Mouse (Mus musculus): Measurements from ENCODE around the gene Lyrm9.

Gene Lyrm9

DNA sequence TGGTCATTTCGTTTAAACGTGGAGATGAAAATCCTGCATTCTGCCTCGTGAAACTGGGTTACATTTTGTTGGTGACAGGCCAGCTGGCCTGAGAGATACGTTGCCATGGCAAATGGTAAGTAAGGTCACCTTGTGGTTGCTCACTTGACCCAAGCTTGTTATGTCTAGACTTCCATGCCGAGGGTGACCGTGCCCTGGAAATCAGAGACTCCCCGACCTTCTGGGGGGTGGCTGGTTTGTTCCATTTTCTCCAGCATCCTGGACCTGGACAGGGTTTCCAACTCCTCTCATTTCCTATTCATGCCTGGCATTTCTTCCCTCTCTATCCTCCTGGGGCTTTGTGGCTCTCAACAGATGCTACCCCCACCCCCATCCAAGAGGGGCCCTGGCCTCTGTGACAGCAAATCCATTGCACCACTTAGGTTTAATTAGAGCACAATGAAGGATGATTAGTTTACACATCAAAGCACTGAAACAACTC lies 11.9 kb upstream of the Lyrm9 start:
- DNase-seq (ENCODE audit: low spot score in 2 of 2), result no peak

DNA sequence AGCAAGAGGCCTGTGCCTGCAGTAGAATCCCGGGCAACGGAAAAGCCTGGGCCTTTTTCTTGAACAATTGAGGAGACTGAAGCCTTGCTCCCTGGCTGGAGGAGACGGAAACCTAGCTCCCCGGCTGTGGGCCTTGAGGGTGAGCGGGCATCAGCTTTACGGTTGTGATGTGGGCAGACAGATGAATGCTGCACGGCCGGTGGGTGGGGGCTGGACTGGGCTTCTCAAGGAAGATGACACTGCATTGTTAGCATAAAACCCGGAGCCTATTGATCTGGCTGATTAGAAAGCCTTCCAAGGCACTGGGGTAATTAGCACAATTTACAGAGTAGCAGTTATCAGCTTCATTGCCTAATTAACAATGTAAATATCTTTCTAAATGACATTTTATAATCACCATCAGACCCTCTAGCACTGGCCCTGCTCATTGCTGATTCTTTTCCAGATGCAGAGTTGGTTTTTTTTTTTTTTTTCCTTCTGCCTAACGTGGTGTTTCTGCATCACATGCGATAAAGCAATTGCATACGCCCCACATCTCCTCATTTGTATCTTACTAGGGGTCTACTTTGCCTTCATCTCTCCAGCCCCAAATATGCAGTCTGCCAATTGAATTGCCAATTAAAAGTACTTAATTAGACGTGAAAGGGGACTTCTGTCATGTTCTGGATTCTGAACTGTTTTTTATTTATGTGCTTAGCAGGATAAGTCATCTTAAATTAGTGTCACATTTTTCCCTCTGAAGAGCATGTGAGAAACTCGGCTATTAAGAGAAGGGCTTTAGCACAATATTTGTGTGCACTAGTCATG lies 10.2 kb upstream of the Lyrm9 start:
- no peak for DNase-seq (ENCODE audit: low spot score in 2 of 2)

DNA sequence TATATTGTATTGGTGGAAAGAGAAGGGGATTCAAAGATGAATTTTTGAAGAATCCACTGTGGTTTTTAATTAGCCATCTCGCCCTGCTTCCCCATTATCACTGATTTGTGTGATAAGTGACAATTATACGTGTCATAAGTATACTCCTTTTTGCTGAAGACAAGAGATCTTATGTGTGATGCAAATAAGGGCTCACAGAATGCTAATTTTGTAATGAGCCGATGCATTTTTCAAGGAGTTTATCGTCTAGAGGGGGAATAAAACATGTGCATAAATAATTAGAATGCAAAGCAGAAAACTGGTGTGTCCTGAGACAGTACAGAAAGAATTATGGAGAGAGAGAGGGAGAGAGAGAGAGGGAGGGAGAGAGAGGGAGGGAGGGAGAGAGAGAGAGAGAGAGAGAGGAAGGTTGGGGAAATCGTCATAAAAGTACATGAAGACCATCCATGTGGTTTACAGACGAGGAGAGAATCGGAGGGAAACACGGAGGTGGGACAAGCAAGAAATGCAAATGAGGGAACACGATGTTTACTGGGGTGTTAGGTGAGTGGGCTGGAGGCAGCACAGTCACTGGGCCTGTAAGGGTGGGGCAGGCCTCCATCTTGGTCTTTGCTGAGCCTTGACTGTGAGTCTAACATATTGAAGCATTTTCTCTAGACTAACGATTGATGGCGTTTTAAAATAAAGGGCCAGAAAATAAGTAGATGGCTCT lies 8.9 kb upstream of the Lyrm9 start:
- no peak for DNase-seq (ENCODE audit: low spot score in 2 of 2)

DNA sequence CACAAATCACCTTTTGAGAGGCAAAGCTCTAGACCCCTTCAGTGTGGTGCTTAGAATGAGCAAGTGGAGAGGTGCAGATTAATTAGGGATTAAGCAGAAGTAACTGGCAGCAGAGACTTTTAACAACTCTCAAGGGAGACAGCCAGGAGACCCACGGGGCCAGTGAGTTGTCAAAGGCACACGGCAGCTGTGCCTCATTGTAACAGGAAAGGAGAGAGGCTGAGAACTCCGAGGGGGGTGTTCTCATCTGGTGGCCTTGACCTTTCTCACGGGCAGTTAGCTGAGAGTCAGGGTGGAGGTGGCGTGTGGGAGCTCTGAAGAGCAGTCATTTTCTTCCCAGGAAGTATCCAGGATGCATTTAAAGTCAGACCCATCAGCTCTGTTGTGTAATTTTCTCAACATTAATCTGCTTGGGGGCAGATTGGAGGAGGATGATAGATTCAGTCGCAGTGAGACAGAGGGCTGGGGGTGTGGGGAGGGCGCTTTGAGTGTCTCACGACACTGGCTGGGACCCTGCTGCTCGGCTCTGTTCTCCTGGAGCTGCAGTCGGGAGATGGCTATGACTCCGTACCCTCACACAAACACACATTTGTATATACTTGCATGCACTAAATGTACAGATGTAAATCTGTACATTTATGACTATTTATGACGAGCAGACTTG lies 5.9 kb upstream of the Lyrm9 start:
- peak in 1 of 2 experiments; percentile 28 for DNase-seq (ENCODE audit: low spot score in 2 of 2)

DNA sequence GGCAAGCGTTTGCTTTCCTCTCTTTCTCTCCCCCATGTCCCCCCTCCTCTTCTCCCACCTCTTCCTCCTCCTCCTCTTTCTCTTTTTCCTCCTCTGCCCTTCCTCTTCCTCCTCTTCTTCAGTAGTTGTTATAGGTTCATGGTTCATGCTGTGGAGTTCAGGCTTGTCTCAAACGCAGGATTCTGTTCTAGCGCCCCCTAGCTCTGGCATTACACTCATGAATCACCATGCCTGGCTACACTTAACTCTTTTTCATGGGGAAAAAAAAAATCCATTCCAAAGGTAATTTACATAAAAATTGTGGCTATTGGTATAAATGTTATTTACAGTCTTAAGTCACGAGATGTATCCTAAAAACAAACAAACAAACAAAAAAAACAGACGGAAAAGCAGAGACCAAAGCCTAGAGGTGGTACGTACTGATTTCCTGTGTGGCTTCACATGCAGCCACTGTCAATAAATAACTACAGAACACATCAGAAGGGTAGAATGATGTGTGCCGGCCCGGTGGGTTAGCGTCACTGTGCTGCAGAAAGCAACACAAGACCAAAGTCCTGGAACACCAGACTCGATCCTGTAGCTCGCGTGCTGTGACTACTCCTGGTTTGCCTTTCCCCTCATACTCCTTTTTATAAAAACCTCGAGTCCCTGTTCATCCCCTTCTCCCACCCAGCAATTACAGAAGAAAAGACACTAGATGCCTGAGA lies 3.4 kb upstream of the Lyrm9 start:
- peak in 1 of 2 experiments; percentile 66 for DNase-seq (ENCODE audit: low spot score in 2 of 2)

DNA sequence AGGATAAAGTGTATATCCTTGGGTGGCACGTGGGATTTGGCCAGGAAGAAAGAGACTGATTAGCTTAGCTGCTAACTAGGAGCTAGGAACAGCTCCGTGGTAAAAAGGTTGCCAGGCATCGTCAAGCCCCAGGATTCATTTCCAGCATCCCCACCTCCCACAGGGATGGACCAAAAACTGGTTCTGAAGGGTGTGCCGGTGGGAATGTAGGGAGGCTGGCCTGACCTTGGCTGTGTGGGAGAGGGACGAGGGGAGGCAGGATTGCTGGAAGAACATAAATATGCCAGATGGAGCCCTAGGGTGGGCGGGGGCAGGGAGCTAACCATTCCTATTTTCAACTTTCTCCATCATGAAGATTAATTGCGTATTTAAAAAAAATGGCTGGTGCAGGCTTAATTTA lies 1.2 kb downstream of the Lyrm9 start:
- peak in 1 of 2 experiments; percentile 43 for DNase-seq (ENCODE audit: low spot score in 2 of 2)

DNA sequence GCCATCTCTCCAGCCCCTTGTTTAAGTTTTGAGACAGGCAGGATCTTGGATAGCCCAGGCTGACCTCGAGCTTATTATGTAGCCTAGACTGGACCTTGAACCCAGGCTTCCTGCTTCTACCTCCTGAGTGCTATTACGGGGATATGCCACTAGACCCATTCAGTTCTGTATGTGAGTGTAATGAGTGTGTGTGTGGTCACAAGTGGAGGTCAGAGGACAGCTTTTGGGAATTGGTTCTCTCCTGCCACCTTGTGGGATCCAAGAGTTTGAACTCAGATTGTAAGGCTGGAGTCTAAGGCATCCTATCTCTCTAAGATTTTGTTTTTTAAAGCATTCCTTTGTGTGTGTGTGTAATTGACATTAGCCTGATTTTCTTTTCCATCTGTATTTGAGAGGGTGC lies 2.0 kb downstream of the Lyrm9 start:
- DNase-seq (ENCODE audit: low spot score in 2 of 2), result peak in 1 of 2 experiments; percentile 28

DNA sequence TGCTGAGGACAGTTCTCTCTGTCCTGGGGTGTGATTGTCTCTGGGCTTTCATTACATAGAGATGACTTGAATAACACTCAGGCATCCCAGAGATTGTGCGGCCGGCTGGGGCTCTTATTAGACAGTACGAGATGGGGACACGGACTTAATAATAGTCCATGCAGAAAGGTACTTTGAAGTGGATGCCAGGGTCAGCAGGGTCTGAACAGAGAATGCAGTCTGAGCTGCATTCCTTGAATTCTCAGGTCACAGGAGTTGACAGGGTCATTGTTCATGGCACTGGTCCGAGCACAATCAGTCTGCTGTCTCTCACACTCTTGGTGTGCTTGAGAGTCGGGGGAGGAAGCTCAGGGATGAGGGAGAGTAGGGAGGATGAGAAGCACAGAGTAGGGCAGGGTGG lies 3.0 kb downstream of the Lyrm9 start:
- peak in 1 of 2 experiments; percentile 18 for DNase-seq (ENCODE audit: low spot score in 2 of 2)

DNA sequence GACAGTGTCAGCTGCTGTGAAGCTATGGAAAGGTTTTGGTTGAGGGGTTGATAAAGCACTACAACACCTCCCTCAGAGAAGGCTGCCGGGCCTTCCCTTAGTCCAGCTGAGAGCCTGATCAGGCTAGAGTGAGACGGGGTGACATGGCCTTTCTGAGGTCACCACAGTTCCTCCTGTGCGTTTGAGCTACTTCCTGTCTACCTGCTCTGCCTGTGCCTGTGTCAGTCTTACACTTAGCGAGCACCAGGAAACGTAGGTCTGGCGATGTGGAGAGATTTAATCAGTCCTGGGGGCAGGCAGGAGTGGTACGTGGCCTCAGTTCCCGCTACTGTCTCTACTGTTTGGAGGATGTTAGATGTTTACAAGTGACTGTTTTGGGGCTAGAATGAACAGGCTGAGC lies 3.8 kb downstream of the Lyrm9 start:
- no peak for DNase-seq (ENCODE audit: low spot score in 2 of 2)

DNA sequence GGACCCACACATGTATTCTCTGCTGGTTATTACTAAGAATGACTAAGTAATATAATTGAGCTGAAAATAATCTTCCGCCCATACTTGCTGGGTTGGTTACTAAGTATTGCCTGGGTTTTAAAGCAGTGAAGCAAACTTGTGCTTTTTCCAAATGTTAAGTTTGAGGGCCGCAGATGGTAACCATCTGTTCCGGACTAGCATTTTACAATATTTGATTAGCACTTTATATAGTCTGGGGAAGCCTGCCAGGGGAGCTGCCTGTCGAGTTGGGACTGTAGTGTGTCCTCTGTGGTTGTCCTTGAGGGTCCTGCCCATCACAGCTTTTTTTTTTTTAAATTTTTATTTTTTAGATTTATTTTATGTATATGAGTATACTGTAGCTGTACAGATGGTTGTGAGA lies 5.3 kb downstream of the Lyrm9 start:
- peak; percentile 77 to 84 for DNase-seq (ENCODE audit: low spot score in 2 of 2)

DNA sequence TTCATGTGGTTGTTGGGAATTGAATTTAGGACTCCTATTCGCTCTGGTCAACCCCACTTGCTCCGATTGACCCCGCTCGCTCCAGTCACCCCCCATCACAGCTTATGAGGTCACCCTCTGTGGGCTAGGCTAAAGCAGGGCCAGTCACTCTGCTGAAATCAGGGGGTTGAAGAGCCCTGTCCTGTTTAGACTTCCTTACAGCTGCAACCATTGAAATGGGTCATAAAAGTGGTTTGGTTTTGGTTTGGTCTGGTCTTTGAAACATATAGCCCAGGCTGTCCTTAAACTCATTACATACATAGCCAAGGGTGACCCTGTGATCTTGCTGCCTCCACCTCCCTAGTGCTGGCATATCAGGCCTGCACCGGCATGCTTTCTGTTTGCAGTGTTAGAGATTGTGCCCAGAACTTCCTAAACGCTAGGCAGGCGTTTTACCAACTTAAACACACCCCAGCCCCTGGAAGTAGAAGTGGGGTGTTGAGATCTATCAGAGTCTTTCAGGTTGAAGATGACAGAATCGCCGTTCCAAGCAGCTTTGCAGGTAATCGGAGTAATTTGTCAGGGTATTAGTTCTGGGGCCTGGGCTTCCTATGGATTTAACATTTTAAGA lies 5.8 kb downstream of the Lyrm9 start:
- DNase-seq (ENCODE audit: low spot score in 2 of 2), result no peak

DNA sequence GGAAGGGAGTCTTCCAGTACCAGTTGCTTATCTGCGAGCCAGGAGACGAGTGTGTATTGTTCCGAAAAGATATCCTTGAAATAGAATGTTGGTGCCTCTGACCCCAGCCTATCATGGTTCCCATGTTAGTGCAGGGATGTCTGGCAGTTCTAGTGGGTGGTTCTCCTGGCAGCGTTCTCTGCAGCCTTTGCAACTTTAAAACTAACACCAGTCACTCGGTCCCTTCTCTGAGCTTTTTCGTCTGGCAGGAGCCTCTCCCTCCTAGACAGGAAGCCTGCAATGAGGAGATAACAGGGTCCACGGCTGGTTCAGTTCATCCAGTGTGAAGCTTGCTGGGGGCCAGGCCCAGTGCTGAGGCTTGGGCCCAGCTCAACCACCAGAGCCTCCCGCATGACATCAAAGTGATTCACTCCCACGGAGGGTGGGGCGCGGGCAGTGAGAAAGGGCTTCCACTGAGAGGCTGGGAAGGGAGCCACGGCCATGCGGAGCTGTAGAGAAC lies 6.5 kb downstream of the Lyrm9 start:
- peak in 1 of 2 experiments; percentile 27 for DNase-seq (ENCODE audit: low spot score in 2 of 2)

DNA sequence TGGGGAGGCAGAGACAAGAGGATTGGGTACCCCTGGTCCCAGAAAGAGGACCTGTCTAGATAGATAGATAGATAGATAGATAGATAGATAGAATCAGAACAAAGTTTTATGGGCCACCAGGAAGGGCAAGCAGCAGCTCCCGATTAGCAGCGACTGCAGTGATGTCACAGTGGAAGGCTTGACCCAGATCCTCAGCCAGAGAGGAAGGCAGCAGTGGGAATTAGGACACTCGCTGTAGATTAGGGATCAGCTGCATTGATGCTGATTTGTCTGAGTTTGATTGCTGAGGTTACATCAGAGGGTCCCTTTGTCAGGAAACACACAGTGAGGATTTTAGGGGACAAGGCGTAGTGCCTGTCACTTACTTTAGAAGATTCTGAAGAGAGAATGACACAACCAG lies 10.1 kb downstream of the Lyrm9 start:
- DNase-seq (ENCODE audit: low spot score in 2 of 2), result no peak

DNA sequence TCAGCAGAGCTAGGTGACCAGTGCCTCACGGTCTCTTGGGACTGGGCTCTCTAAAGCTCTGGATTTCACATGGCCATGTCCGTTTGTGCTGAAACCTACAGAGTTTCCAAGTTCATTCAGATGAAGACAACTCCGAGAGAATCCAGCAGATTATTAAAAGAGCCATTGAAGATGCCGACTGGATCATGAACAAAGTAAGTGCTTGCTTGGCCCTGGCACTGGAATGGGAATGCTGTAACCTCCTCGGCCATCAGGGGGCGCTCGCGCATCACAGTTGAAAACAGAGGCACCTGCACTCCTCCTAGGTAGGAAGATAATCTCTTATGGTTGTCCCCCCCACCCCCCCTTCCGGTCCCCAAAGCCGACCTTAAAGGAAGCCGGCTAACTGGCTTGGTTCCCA lies 11.6 kb downstream of the Lyrm9 start:
- peak; percentile 83 to 85 for DNase-seq (ENCODE audit: low spot score in 2 of 2)

DNA sequence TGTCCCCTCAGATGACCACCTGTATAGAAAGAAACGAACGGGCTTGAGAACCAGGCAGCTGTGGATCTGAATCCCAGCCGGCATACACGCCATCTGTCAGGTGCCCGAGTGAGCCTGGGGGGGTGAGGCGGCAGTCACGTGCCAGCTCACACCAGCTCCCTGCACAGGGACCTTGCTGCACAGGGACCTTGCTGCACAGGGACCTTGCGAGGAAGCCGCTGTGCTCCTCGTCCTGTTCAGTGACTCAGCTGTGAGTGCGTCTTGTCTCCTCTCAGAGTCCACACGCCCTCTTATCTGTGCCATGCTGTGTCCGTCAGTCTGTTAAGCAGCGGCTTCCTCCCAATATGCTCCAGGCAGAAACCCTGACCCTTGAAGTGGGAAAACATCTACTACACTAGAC lies 13.1 kb downstream of the Lyrm9 start:
- DNase-seq (ENCODE audit: low spot score in 2 of 2), result no peak

DNA sequence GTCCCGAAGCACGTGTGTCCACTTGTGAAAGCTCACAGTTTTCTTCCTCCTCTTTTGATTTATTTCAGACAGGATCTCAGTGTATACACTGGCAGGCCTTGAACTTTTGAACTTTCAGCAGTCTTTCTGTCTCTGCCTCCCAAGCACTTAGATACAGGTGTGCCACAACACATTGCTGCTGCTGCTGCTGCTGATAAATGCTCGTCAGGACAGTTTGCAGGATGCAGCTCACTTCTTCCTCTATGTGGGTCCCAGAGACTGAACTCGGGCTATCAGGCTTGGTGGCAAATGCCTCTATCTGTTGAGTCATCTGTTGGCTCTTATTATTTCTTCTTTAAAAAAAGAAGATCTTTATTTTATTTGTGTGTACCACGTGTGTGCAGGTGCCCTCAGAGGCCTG lies 13.8 kb downstream of the Lyrm9 start:
- no peak for DNase-seq (ENCODE audit: low spot score in 2 of 2)

DNA sequence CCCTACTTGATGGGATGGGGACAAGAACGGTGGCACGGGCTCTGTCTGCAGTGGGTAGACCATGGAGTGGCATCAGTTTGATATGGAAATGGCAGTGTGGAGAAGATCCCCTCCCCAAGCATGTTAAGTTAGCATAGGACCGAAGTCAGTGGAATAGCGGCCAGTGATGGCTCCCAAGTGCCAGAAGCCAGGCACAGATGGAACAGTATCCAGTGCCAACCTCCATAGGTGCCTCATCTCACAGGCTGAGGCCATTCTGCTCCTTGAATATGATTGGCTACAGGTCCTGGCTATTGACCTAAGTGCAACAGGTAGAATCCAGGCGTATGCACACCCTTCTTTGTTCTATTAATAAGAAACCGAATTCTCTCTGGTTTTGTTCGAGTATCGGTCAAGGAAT lies 15.6 kb downstream of the Lyrm9 start:
- DNase-seq (ENCODE audit: low spot score in 2 of 2), result no peak

DNA sequence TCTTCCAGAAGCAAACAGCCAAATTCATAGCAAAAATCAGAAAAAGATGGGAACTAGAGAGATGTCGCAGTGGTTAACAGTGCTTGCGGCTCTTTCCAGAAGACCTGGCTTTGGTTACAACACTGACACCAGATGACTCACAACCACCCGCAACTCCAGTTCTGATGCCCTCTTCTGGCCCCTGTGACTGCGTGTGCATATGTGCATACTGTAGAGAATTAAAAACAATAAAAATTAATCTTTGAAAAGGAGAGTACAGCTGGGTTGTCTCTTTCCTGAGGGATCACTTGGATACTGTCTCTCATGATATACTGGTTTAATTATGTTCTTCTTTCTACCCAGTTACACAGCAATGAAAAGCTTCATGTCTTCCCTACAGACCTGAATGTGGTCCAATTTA lies 20.2 kb downstream of the Lyrm9 start:
- DNase-seq (ENCODE audit: low spot score in 2 of 2), result no peak

DNA sequence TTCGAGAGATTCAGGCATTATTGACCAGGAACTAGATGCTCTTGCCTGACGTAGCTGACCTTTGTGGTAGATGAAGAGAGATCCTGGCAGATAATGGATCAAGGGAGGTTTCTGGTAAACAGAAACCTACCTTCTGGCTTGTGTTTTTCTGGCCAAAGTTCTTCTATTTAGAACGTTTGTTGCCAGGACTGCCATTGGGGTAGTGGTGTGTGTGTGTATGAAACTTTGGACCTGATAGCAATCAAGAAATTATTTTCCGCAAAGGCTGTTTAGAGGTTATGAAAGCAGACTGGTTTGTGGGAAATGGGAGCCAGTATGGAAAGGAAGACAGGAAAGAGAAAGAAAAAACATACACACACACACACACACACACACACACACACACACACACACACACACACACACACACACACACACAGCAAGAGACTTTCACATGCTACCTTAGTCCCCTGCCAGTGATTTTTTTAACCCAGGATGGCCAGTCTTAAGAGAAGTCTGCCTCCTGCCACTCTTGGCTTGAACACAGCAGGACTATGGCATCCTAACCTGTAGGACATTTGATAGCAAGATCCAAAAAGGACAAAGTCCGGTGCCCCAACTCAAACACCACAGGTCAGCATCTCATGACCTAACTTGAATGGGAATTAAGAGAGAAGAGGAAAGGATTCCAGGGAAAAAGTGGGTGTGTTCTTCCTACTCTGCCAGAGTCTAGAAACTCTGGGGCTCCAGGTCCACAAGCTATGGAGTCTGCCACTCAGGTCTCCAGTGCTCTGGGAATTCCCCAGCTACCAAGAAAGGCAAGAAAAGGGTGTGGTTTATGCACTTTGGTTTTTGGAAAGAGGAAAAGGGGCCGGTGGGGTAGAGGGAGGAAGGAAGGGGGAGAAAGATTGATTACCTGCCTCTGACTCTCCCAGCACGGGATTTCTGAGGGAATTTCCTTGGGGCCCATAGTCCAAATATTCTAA lies 21.8 kb downstream of the Lyrm9 start:
- no peak for DNase-seq (ENCODE audit: low spot score in 2 of 2)

DNA sequence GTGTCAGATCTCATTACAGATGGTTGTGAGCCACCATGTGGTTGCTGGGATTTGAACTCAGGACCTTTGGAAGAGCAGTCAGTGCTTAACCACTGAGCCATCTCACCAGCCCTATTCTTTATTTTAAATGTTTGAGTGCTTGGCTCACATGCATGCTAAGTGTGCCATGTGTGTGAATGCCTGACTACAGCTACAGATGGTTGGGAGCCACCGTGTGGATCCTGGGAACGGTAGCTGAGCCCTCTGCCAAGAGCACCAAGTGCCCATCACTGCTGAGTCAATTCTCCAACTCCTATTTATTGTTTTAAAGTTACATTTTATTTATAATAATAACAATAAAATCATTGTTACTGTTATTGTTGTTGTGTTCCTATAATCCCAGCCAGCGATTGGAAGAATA lies 23.5 kb downstream of the Lyrm9 start:
- no peak for DNase-seq (ENCODE audit: low spot score in 2 of 2)
